Mouse (Mus musculus) C2C12 (cell line): ENCODE measurements at regions not wholly inside any gene's neighbourhood (a gene's known extent, or its start where the extent isn't known, plus 50 kb on each side); places are given as distances from the start of the nearest gene placed in this dataset.

ENCODE experiments used
- CTCF ChIP-seq: IDR thresholded peaks from one replicate; pipeline ENCODE4 v1.5.1; 2011; ENCODE audit not compliant: control insufficient read depth, insufficient read depth, insufficient read length
- MAX ChIP-seq: IDR thresholded peaks from one replicate; pipeline ENCODE4 v1.6.1; 2011; ENCODE audit warnings: mild to moderate bottlenecking, control low read depth
- USF1 ChIP-seq: IDR thresholded peaks from one replicate; pipeline ENCODE4 v1.6.1; 2011; ENCODE audit warnings: low read depth, mild to moderate bottlenecking, control low read depth, moderate library complexity

- TF ChIP-seq CTCF (no peak), MAX (no peak), USF1 (no peak)
Measured at GRCm38 (mm10) chr8:107824640-107825039, 117.8 kb upstream of the Zfhx3 start.
